Mouse (Mus musculus) embryonic facial prominence, embryonic 12.5 days (tissue): Measurements from ENCODE around the gene Pla2g4e. TPM values are rescaled to one million over a fixed set of nuclear protein-coding genes. Genes with fewer than 3 reads are reported as not detected.

Experiments used
- polyA plus RNA-seq: library from polyadenylated mRNA; unstranded; fragments of >200 nt; fragmentation: Nextera tagmentation; extraction: Ambion mirVana; gene quantifications from 2 replicates; pipeline ENCODE4 v1.2.1, GENCODE M21; 2016

Pla2g4e gene
- polyA plus RNA-seq, 1 experiment from 2014 or later = 0.04 TPM

Other genes with a start within 250 kb of the Pla2g4e start
- gene Jmjd7, start 217.9 kb downstream of the Pla2g4e start, polyA plus RNA-seq = 19.0 and 24.1 TPM in 2 replicates
- gene Gm28042, start 217.8 kb downstream of the Pla2g4e start, polyA plus RNA-seq = 6.1 and 6.4 TPM in 2 replicates
- 2.4 and 3.7 TPM in 2 replicates for gene Pla2g4b, start 211.9 kb downstream of the Pla2g4e start, polyA plus RNA-seq
- 22.8 and 25.7 TPM in 2 replicates for gene Ehd4, start 90.7 kb downstream of the Pla2g4e start, polyA plus RNA-seq
- gene Pla2g4d, start 43.9 kb upstream of the Pla2g4e start, polyA plus RNA-seq = 0.08 and 0.09 TPM in 2 replicates
- 0.06 TPM in 1 of 2 replicates, not detected in the other for gene Pla2g4f, start 68.8 kb upstream of the Pla2g4e start, polyA plus RNA-seq
- gene Vps39, start 107.8 kb upstream of the Pla2g4e start, polyA plus RNA-seq = 27.8 and 29.7 TPM in 2 replicates
- gene Ganc, start 158.6 kb upstream of the Pla2g4e start, polyA plus RNA-seq = 8.3 and 9.0 TPM in 2 replicates
- 9.0 and 9.6 TPM in 2 replicates for gene Tmem87a, start 158.8 kb upstream of the Pla2g4e start, polyA plus RNA-seq
- gene Capn3, start 210.7 kb upstream of the Pla2g4e start, polyA plus RNA-seq = 3.8 and 7.2 TPM in 2 replicates